In genomic region chr11:31791264-31791663, GRCm38 (mm10) we compare ENCODE assay signal across 27 mouse cellular contexts.
DNase-seq lines count a peak whose midpoint lies in the region; ATAC-seq and TF ChIP-seq lines count a peak whose summit lies in the region.
"Had no signal": no experiment of that assay in that cellular context is flagged by ENCODE, and none has a peak within 500 bp of the region (broad histone marks: within the 10 kb centered on the region; RNA-seq: fewer than 3 reads in every experiment).

No protein-coding gene starts in this region.

- DNase-seq in liver, embryonic 13.5 days: no peak
- DNase-seq in liver, postnatal 0 days: no peak
- peak; percentile 74 for DNase-seq in c-Kit-negative CD71-positive TER-119-positive erythroid progenitor cells, embryonic 14.5 days (ENCODE audit: low read depth, low spot score)
- DNase-seq in gastrocnemius, postnatal 36 days: no peak
- DNase-seq: adrenal gland, adult 8-10 months; adrenal gland, postnatal 14 days; adrenal gland, postnatal 36 days; B cell, adult 2 months; cerebellum, adult 18-20 months; cerebellum, adult 8-10 months; cerebellum, adult 9-11 months; cerebellum, postnatal 14 days; cerebellum, postnatal 36 days; embryo, embryonic 11 days had no signal

- 62% methylated on average over 2 of the region's 2 CpGs for WGBS in liver, embryonic 13.5 days (ENCODE audit: insufficient replicate concordance)
- WGBS in liver, postnatal 0 days (ENCODE audit: insufficient replicate concordance): 55% methylated on average over 2 of the region's 2 CpGs

- 0 out of 2 replicates have a peak, but pooled peaks cover 2% of the 10 kb centered on the region for H3K9me3 ChIP-seq in erythroblast, embryonic 14.5 days (ENCODE audit: control insufficient read depth, low read length)
- H3K9me3 ChIP-seq in liver, embryonic 13.5 days (replicated peaks): no peaks in the 10 kb centered on the region
- H3K9me3 ChIP-seq in liver, postnatal 0 days (ENCODE audit: low read length): no peaks in the 10 kb centered on the region
- H3K9me3 ChIP-seq: embryonic facial prominence, embryonic 13.5 days; embryonic facial prominence, embryonic 15.5 days; forebrain, embryonic 10.5 days; forebrain, embryonic 12.5 days; G1E had no signal

- peaks cover 80% of the 10 kb centered on the region for H3K4me1 ChIP-seq in erythroblast, embryonic 14.5 days (ENCODE audit: control insufficient read depth)
- H3K4me1 ChIP-seq in liver, embryonic 13.5 days (replicated peaks): peaks cover 24% of the 10 kb centered on the region
- peaks cover 1% of the 10 kb centered on the region for H3K4me1 ChIP-seq in liver, postnatal 0 days (ENCODE audit: insufficient read depth)
- H3K4me1 ChIP-seq: embryonic facial prominence, embryonic 15.5 days had no signal

- H3K9ac ChIP-seq in liver, embryonic 13.5 days: no peak overlapping the region
- no peak overlapping the region for H3K9ac ChIP-seq in liver, postnatal 0 days (replicated peaks)
- H3K9ac ChIP-seq: embryonic facial prominence, embryonic 13.5 days; embryonic facial prominence, embryonic 15.5 days; forebrain, embryonic 12.5 days had no signal

- H3K36me3 ChIP-seq in erythroblast, embryonic 14.5 days (ENCODE audit: control insufficient read depth): peaks cover 4% of the 10 kb centered on the region; the same call in 1 of the 2 replicates
- no peaks in the 10 kb centered on the region for H3K36me3 ChIP-seq in liver, embryonic 13.5 days
- H3K36me3 ChIP-seq in liver, postnatal 0 days (replicated peaks; ENCODE audit: insufficient read depth, low read length): no peaks in the 10 kb centered on the region
- H3K36me3 ChIP-seq: embryonic facial prominence, embryonic 13.5 days; embryonic facial prominence, embryonic 15.5 days; forebrain, embryonic 10.5 days; forebrain, embryonic 12.5 days; G1E had no signal

- no peak for ATAC-seq in erythroblast, adult 5-6 weeks (replicated peaks; ENCODE audit: low FRiP score, poor library complexity, severe bottlenecking)
- no peak for ATAC-seq in liver, embryonic 13.5 days (ENCODE audit: low read depth)
- no peak for ATAC-seq in liver, postnatal 0 days
- ATAC-seq: activated CD4-positive, CD25-positive, alpha-beta regulatory T cell, adult 4 months; CD4-positive, CD25-positive, alpha-beta regulatory T cell, adult 4 months; forebrain, embryonic 14.5 days; forebrain, embryonic 16.5 days; Patski had no signal

- intact Hi-C loops in gastrocnemius, postnatal 36 days (cut with DNase I): no loop called here

- TF ChIP-seq EP300 in liver, postnatal 0 days (IDR thresholded peaks at IDR 0.05; ENCODE audit: low read depth): no peak

- no peak overlapping the region for H3K4me2 ChIP-seq in liver, embryonic 13.5 days
- H3K4me2 ChIP-seq in liver, postnatal 0 days (ENCODE audit: low read depth, low read length): no peak overlapping the region
- H3K4me2 ChIP-seq: embryonic facial prominence, embryonic 13.5 days; embryonic facial prominence, embryonic 15.5 days; forebrain, embryonic 12.5 days had no signal

- H3K27ac ChIP-seq in liver, embryonic 13.5 days: 0 out of 2 replicates have a peak overlapping the region, but pooled peaks have one; percentile 11
- H3K27ac ChIP-seq in liver, postnatal 0 days (ENCODE audit: low read depth): no peak overlapping the region
- H3K27ac ChIP-seq: embryonic facial prominence, embryonic 13.5 days; embryonic facial prominence, embryonic 15.5 days; forebrain, embryonic 10.5 days; forebrain, embryonic 12.5 days had no signal

- peak overlapping the region; percentile 0 for H3K4me3 ChIP-seq in erythroblast, embryonic 14.5 days (replicated peaks)
- no peak overlapping the region for H3K4me3 ChIP-seq in liver, embryonic 13.5 days (replicated peaks)
- no peak overlapping the region for H3K4me3 ChIP-seq in liver, postnatal 0 days (ENCODE audit: low read depth, low read length)
- H3K4me3 ChIP-seq: embryonic facial prominence, embryonic 13.5 days; embryonic facial prominence, embryonic 15.5 days; forebrain, embryonic 10.5 days; forebrain, embryonic 12.5 days had no signal

- peaks cover 10% of the 10 kb centered on the region for H3K27me3 ChIP-seq in erythroblast, embryonic 14.5 days (ENCODE audit: control insufficient read depth)
- H3K27me3 ChIP-seq in liver, embryonic 13.5 days: 0 out of 2 replicates have a peak, but pooled peaks cover 2% of the 10 kb centered on the region
- no peaks in the 10 kb centered on the region for H3K27me3 ChIP-seq in liver, postnatal 0 days (ENCODE audit: insufficient read depth, low read length)
- H3K27me3 ChIP-seq: CH12.LX; embryonic facial prominence, embryonic 13.5 days; embryonic facial prominence, embryonic 15.5 days; forebrain, embryonic 12.5 days; Patski had no signal

- no peak for TF ChIP-seq CTCF in liver, postnatal 0 days (IDR thresholded peaks at IDR 0.05; ENCODE audit: low read depth)
